Mouse (Mus musculus) bone marrow macrophage, adult 2 months (primary cell): Measurements from ENCODE around the gene Slc36a4.

Source experiments
- CTCF ChIP-seq: IDR thresholded peaks from 2 replicates; pipeline ENCODE4 v1.5.1; 2012; ENCODE audit warnings: low read depth, mild to moderate bottlenecking, low read length, moderate library complexity
- POLR2A ChIP-seq: IDR thresholded peaks from 2 replicates; pipeline ENCODE4 v1.6.1; 2012; ENCODE audit warnings: mild to moderate bottlenecking, low read depth, low read length, borderline replicate concordance

- no peak for TF ChIP-seq CTCF
- no peak for TF ChIP-seq POLR2A
These were observed 37.3 kb upstream of the Slc36a4 start for GRCm38 (mm10) chr9:15672251-15672650.
